Mouse (Mus musculus) heart, embryonic 14.5 days (tissue): ENCODE measurements around the gene Pias3. TPM values are rescaled to one million over a fixed set of nuclear protein-coding genes. Genes with fewer than 3 reads are reported as not detected.
A peak's percentile ranks its signal among the peaks of the same experiment; 100 is the strongest.

Source experiments
- ATAC-seq: fragments of 200-750 bp; cut with Nextera tagmentation; 2 replicates; pipeline ENCODE4 v1.8.0; 2017; ENCODE audit warnings: low read depth, moderate TSS enrichment; ENCODE audit not compliant: insufficient number of reproducible peaks, insufficient read depth, low FRiP score
- H3K27ac ChIP-seq, 2 experiments: fragments of 200-500 bp in 1 of 2; fragments of 300-500 bp in 1 of 2; sonication (generic) in 1 of 2; replicated peaks in 1 of 2; 2 replicates each; pipeline ENCODE4 v1.5.1; 2012 to 2014; ENCODE audit warnings: low read depth in 2 of 2, low read length in 2 of 2, control low read depth in 1 of 2, mild to moderate bottlenecking in 1 of 2, mixed read lengths in 1 of 2; ENCODE audit not compliant: control insufficient read depth in 1 of 2, insufficient read depth in 1 of 2
- H3K27me3 ChIP-seq: fragments of 300-500 bp; sonication (generic); 2 replicates; pipeline ENCODE4 v1.6.1; 2014; ENCODE audit warnings: mild to moderate bottlenecking, low read length, control low read depth; ENCODE audit not compliant: control insufficient read depth, insufficient read depth
- H3K36me3 ChIP-seq: fragments of 300-500 bp; sonication (generic); 2 replicates; pipeline ENCODE4 v1.6.1; 2014; ENCODE audit warnings: mild to moderate bottlenecking, control low read depth, low read length, mixed read lengths; ENCODE audit not compliant: control insufficient read depth, insufficient read depth
- H3K4me1 ChIP-seq, 2 experiments: fragments of 200-500 bp in 1 of 2; fragments of 300-500 bp in 1 of 2; sonication (generic) in 1 of 2; 2 replicates each; pipeline ENCODE4 v1.6.1; 2012 to 2014; ENCODE audit warnings: low read length in 2 of 2, control low read depth in 1 of 2, mixed read lengths in 1 of 2; ENCODE audit not compliant: control insufficient read depth in 2 of 2, insufficient read depth in 2 of 2
- H3K4me2 ChIP-seq: fragments of 300-500 bp; sonication (generic); 2 replicates; pipeline ENCODE4 v1.6.1; 2014; ENCODE audit warnings: mild to moderate bottlenecking, low read length
- H3K4me3 ChIP-seq, 2 experiments: fragments of 200-500 bp in 1 of 2; fragments of 300-500 bp in 1 of 2; sonication (generic) in 1 of 2; 2 replicates each; pipeline ENCODE4 v1.5.1; 2012 to 2014; ENCODE audit warnings: low read length in 2 of 2, mild to moderate bottlenecking in 2 of 2, control low read depth in 1 of 2, low read depth in 1 of 2, moderate library complexity in 1 of 2; ENCODE audit not compliant: control insufficient read depth in 1 of 2, insufficient read depth in 1 of 2
- H3K9ac ChIP-seq: fragments of 300-500 bp; sonication (generic); 2 replicates; pipeline ENCODE4 v1.6.1; 2014; ENCODE audit warnings: mild to moderate bottlenecking, low read length
- H3K9me3 ChIP-seq: fragments of 300-500 bp; sonication (generic); 2 replicates; pipeline ENCODE4 v1.6.1; 2016; ENCODE audit warnings: low read length, control low read depth; ENCODE audit not compliant: control insufficient read depth
- WGBS: fragments of 180-500 bp; shearing (Covaris S2); extraction: QIAGEN DNeasy Blood & Tissue Kit; methylation state at CpG from one replicate; pipeline ENCODE4 v1.1.7; 2014; 5-methylcytosine and 5-hydroxymethylcytosine counted together
- polyA plus RNA-seq: library from polyadenylated mRNA; unstranded; fragments of >200 nt; fragmentation: Nextera tagmentation; extraction: Ambion mirVana; gene quantifications from 2 replicates; pipeline ENCODE4 v1.2.1, GENCODE M21; 2014

The Pias3 gene
- polyA plus RNA-seq, 1 experiment from 2014 or later, result 30.6 TPM

DNA sequence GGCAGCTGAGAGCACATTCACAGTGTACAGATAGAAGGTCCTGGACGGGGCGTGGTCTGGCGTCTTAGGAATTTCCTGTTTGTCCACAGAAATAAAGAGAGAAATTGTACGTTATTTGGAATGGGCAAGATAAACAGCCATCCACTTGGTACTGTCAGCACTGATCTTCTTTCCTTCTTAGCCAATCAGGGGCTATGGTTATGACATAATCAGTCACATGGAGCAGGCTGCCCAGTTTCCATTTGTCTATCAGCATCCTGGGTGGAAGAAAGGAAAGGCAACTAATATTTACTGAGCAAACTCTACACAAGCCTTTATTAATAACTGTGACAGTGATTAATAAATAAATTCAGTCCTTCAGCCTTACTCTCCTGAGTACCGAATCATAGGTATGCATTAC, 18.1 kb downstream of the Pias3 start:
- peaks cover 68% of the 10 kb centered on the region for H3K36me3 ChIP-seq
- no peak overlapping the region for H3K27ac ChIP-seq
- no peaks in the 10 kb centered on the region for H3K4me1 ChIP-seq
- no peaks in the 10 kb centered on the region for H3K27me3 ChIP-seq
- ATAC-seq, result no peak
- no peak overlapping the region for H3K4me2 ChIP-seq
- no peaks in the 10 kb centered on the region for H3K9me3 ChIP-seq
- 84% methylated on average over 5 of the region's 5 CpGs for WGBS
- no peak overlapping the region for H3K4me3 ChIP-seq
- no peak overlapping the region for H3K9ac ChIP-seq

DNA sequence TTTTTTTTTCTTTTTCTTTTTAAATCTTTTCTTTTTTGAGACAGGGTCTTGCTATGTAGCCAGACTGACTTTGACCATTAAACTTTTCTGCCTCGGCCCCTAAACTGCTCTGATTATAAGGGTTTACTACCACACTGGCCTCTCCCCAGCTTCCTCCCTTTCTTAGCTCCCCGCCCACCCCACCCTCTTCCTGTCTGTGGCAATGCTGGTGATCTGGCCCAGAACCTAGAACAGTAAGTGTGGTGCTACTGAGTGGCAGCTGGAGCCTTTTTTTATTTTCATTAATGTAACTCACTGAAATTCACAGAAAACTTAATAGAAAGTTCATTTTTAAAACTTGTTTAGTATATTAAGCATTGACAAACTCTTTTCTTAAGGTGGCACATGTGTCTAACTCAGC, 19.7 kb downstream of the Pias3 start:
- Histone ChIP-seq H3K9ac (no peak overlapping the region), H3K9me3 (no peaks in the 10 kb centered on the region), H3K27ac (peak overlapping the region in 1 of 2 experiments; percentile 14; a peak in 1 of 4 replicates), H3K27me3 (no peaks in the 10 kb centered on the region), H3K4me3 (no peak overlapping the region), H3K4me2 (no peak overlapping the region), H3K4me1 (no peaks in the 10 kb centered on the region), H3K36me3 (peaks cover 71% of the 10 kb centered on the region)
- ATAC-seq, result 0 out of 2 replicates have a peak, but pooled peaks have one; percentile 36
- 47% methylated on average over 2 of the region's 2 CpGs for WGBS

DNA sequence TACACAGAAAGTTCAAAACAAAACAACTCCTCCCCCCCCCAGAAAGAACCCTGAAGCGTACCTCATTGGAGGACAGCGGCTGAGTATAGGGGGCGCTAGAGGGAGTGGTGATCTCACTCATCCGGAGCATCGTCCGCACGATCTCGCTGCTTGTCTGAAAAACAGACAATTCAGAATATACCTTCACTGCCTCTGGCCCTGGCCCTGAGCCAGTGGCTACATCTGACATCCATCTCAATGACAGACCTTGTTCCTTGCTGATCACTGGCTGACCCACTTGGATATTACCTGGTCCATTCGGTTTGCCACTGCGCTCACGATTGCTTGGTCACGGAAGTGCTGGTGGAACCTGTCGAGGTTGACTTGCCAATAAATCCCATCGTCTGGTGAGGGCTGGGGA, 23.0 kb downstream of the Pias3 start:
- no peak overlapping the region for H3K27ac ChIP-seq
- peaks cover 0 to 9% of the 10 kb centered on the region in 2 experiments; a peak in 1 of 4 replicates for H3K4me1 ChIP-seq
- no peaks in the 10 kb centered on the region for H3K9me3 ChIP-seq
- H3K27me3 ChIP-seq, result no peaks in the 10 kb centered on the region
- H3K36me3 ChIP-seq, result peaks cover 70% of the 10 kb centered on the region
- no peak overlapping the region for H3K4me2 ChIP-seq
- 38% methylated on average over 14 of the region's 14 CpGs for whole genome bisulfite sequencing
- no peak overlapping the region for H3K9ac ChIP-seq
- H3K4me3 ChIP-seq, result no peak overlapping the region
- ATAC-seq, result no peak

DNA sequence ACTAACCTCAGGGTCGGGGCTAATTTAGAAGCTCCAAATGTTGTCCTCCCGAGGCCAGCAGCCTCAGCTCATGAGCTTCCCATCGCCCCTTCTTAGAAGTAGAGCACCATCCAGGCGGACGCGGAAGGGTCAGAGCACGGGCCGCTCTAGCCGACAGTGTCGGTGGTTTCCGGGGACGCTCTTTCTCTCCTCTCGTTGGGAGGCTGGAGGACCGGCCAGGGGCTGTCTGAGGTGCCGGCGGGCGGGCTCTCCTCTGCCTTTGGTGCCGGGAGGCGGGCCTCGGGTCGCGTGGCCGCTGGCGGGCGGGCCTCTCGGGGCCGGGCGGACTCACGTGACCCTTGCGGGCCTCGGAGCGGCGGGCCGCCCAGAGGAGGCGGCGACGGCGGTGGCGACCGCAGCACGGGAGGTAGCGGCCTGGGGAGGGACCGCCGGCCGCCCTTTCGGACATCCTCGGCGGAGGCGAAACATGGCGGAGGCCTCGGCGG, 31.2 kb downstream of the Pias3 start, which contains the start of the genes Polr3c and Rnf115:
Gene Polr3c (minus strand): TSS at position 286 of the 485 bp plus-strand sequence.
Gene Rnf115 (plus strand): TSS at position 322 of the 485 bp plus-strand sequence.
- Histone ChIP-seq H3K9me3 (no peaks in the 10 kb centered on the region), H3K4me1 (peaks cover 5 to 43% of the 10 kb centered on the region in 2 experiments), H3K27ac (peak within 1 kb of the TSS; percentile 74 to 88), H3K27me3 (no peaks in the 10 kb centered on the region), H3K4me2 (peak within 1 kb of the TSS; percentile 81), H3K36me3 (peaks cover 17% of the 10 kb centered on the region), H3K4me3 (peak within 1 kb of the TSS; percentile 89 to 96), H3K9ac (peak within 1 kb of the TSS; percentile 93)
- WGBS, result under 1% methylated on average over 47 of the region's 52 CpGs
- ATAC-seq, result peak; percentile 96

DNA sequence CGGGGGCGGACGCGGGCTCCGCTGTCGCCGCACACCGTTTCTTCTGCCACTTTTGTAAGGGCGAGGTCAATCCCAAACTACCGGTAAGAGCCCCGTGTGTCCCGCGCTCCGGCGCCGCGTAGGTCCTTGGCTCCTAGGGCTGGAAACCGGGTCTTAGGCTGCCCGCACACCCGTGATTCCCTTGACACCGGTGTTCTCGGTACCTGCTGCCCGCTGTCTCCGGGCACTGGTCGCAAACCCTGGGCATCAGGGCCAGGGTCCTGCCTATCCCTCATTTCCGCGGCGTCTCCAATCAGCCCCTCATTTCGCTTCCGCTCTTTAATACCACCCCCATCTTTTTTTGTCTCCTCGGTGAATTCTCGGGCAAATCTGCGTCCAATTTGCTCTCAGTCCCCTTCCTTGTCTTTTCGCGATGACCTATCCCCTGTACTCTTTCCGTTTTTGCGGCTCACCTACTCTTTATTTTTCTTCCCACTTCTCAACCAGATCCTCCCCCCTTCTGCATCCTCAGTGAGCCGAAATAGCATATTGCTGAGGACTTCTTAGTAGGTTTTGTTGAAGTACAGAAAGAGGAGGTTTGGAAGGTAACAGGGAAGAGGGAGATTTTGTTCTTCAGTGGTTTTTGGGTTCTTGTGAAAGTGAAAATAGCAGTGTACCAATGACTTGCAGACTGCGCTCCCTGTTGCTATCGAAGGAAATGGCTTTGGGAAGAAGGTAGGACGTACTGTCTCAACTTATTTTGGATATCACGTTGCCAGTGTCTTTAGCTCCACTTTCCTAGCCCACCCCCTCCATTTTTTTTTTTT, 31.8 kb downstream of the Pias3 start:
- peaks cover 12% of the 10 kb centered on the region for H3K36me3 ChIP-seq
- peak overlapping the region; percentile 89 to 96 for H3K4me3 ChIP-seq
- peak overlapping the region; percentile 93 for H3K9ac ChIP-seq
- H3K27me3 ChIP-seq, result no peaks in the 10 kb centered on the region
- H3K27ac ChIP-seq, result peak overlapping the region; percentile 74 to 88
- no peaks in the 10 kb centered on the region for H3K9me3 ChIP-seq
- WGBS, result under 1% methylated on average over 41 of the region's 42 CpGs
- H3K4me2 ChIP-seq, result peak overlapping the region; percentile 79
- ATAC-seq, result peak; percentile 16; the same call in 1 of the 2 replicates
- peaks cover 5 to 40% of the 10 kb centered on the region in 2 experiments for H3K4me1 ChIP-seq

DNA sequence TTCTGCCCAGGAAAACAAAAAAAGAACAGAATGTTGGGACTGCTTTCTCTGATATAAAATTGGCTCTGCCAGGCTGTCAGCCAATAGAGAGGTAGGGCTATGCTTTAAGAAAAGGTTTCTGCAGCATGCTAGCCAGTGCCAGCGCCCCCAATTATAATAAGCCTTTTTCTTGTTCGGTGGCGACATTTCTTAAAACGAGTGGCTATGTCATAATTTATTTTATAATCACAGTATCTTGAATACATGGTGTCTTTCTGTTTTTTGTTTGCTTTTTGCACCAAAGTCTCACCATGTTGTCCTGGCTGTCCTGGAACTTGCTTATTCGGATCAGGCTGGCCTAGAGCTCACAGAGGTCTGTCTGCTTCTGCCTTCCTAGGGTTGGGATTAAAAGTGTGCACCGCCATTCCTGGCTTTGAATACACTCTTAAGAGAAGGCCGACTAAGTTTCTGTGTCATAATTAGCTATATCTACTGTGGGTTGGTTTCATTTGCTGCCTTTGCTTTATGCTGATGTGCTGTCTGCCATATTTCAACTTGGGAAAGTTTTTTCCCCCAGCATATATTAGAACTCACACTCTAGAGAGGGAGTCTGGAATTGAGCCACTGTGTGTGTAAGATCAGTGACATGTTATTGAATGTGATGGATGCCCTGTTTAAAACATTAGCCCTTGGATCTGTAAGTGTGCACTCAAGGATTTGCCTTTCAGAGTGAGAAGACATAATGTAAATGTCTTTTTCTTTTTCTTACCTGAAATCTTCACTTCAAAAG, 32.6 kb downstream of the Pias3 start:
- H3K4me3 ChIP-seq, result peak overlapping the region; percentile 89 to 96; a peak in 3 of 4 replicates
- peak overlapping the region; percentile 74 to 88; a peak in 3 of 4 replicates for H3K27ac ChIP-seq
- no peak for ATAC-seq
- H3K4me1 ChIP-seq, result peaks cover 5 to 40% of the 10 kb centered on the region in 2 experiments
- H3K36me3 ChIP-seq, result peaks cover 4% of the 10 kb centered on the region
- no peaks in the 10 kb centered on the region for H3K9me3 ChIP-seq
- peak overlapping the region; percentile 93 for H3K9ac ChIP-seq
- peak overlapping the region; percentile 79 for H3K4me2 ChIP-seq
- 49% methylated on average over 7 of the region's 7 CpGs for WGBS
- H3K27me3 ChIP-seq, result no peaks in the 10 kb centered on the region

DNA sequence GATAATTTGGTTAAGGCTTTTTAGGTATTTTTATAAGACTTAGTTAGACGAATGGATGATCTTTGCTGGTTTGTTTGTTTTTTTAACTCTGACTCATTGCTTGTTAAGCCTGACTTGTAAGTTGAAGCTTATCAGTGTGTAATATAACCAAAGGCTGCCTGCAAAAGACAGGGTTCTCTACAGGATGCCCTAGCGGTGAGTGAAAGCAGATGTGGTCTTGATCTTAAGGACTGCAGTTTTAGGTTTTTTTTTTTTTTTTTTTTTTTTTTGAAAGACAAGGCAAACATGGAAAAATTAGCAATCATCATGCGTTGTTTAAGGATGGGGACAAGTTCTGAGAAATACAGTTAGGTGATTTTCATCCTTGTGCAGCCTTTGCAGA, 33.2 kb downstream of the Pias3 start:
- Histone ChIP-seq H3K27me3 (no peaks in the 10 kb centered on the region), H3K4me2 (peak overlapping the region; percentile 79), H3K9me3 (no peaks in the 10 kb centered on the region), H3K27ac (no peak overlapping the region), H3K36me3 (no peaks in the 10 kb centered on the region), H3K9ac (peak overlapping the region; percentile 93; the same call in 1 of the 2 replicates), H3K4me3 (peak overlapping the region in 1 of 2 experiments; percentile 96; a peak in 1 of 4 replicates), H3K4me1 (peaks cover 5 to 43% of the 10 kb centered on the region in 2 experiments)
- WGBS, result 43% methylated on average over 3 of the region's 3 CpGs
- ATAC-seq, result no peak
